Mouse (Mus musculus): Measurements from ENCODE around the gene Fbxo24.

DNA sequence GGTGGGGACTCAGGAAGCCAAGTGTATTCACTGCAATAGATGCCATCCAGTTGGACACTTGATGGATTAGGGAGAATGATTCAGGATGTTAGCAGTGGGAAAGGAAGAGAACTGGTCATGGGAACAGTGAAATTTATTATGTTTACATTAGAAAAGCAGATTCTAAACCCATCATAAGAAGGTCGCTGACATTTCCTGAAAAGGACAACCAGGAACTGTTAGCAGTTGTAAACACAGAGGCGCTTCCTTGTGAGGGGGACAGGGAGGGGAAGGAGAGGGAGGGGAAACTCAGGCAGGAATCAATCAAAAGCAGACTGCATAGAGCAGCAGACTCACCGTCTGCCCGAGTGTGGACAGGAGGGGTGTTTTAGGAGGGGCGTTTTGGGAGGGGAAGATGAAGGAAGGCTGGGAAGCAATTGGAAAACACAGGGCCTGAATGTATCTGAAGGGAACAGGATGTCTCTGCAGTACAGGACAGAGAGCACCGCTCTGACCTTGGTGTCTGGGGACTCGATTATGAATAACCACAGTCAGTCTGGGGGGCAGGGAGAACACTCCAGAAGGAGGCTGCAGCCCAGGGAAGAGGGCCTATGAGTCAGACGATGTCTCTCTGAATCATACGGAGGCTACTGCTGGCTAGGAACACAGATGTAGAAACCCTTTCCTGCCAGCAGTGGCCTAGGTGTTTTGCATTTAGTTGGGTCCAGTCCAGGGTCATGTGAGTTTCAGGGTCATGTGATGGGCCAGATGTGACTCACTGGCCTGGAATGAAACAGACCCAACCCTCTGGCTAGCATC is 42.8 kb upstream of the Fbxo24 start:
- TF ChIP-seq CTCF (IDR thresholded peaks at IDR 0.05; ENCODE audit: low read depth, low read length) (no peak), POLR2A (IDR thresholded peaks at IDR 0.05; ENCODE audit: extremely low read depth, insufficient read depth, low read length) (no peak)
